Mouse (Mus musculus) left cerebral cortex, adult 18-20 months (tissue): ENCODE measurements at regions not wholly inside any gene's neighbourhood (a gene's known extent, or its start where the extent isn't known, plus 50 kb on each side); places are given as distances from the start of the nearest gene placed in this dataset.
A peak's percentile ranks its signal among the peaks of the same experiment; 100 is the strongest.

Experiments
- DNase-seq, 2 experiments: peaks; one replicate each; pipeline ENCODE4 v3.0.0; 2021 to 2022; ENCODE audit warnings: low spot score in 2 of 2, mixed read lengths in 1 of 2

- DNase-seq = no peak
Observed at GRCm38 (mm10) chr5:120313984-120314383, 117.5 kb upstream of the Lhx5 start.

GRCm38 (mm10) chr5:120315116-120315515 lies 116.4 kb upstream of the Lhx5 start:
- no peak for DNase-seq

GRCm38 (mm10) chr5:120318951-120319350 lies 112.5 kb upstream of the Lhx5 start:
- no peak for DNase-seq

- no peak for DNase-seq
Observed at GRCm38 (mm10) chr5:120322031-120322731, 109.3 kb upstream of the Lhx5 start.

- DNase-seq = no peak
Observed at GRCm38 (mm10) chr5:120322732-120323316, 108.7 kb upstream of the Lhx5 start.

GRCm38 (mm10) chr5:120324111-120324510 lies 107.4 kb upstream of the Lhx5 start:
- DNase-seq = no peak

- DNase-seq = no peak
Observed at GRCm38 (mm10) chr5:120325386-120325910, 106.1 kb upstream of the Lhx5 start.

- DNase-seq = peak; percentile 45 to 58
Observed at GRCm38 (mm10) chr5:120332030-120332429, 99.5 kb upstream of the Lhx5 start.

- DNase-seq = no peak
Observed at GRCm38 (mm10) chr5:120339162-120339561, 92.3 kb upstream of the Lhx5 start.

GRCm38 (mm10) chr5:120340696-120341231 lies 90.7 kb upstream of the Lhx5 start:
- DNase-seq = no peak

GRCm38 (mm10) chr5:120350461-120350860 lies 81.0 kb upstream of the Lhx5 start:
- DNase-seq = no peak

- no peak for DNase-seq
Observed at GRCm38 (mm10) chr5:120351827-120352226, 79.7 kb upstream of the Lhx5 start.

- no peak for DNase-seq
Observed at GRCm38 (mm10) chr5:120353657-120354056, 77.8 kb upstream of the Lhx5 start.

GRCm38 (mm10) chr5:120356950-120357349 lies 74.5 kb upstream of the Lhx5 start:
- no peak for DNase-seq

GRCm38 (mm10) chr5:120358084-120358690 lies 73.3 kb upstream of the Lhx5 start:
- no peak for DNase-seq

GRCm38 (mm10) chr5:120365950-120366467 lies 65.5 kb upstream of the Lhx5 start:
- DNase-seq = peak; percentile 11 to 31

- DNase-seq = no peak
Observed at GRCm38 (mm10) chr5:120368797-120369196, 62.7 kb upstream of the Lhx5 start.

GRCm38 (mm10) chr5:120371176-120371819 lies 60.2 kb upstream of the Lhx5 start:
- DNase-seq = no peak

- DNase-seq = no peak
Observed at GRCm38 (mm10) chr5:120373426-120373825, 58.1 kb upstream of the Lhx5 start.
